Mouse (Mus musculus) forebrain, embryonic 12.5 days (tissue): ENCODE measurements around the gene Cops2. TPM values are rescaled to one million over a fixed set of nuclear protein-coding genes. Genes with fewer than 3 reads are reported as not detected.
A peak's percentile ranks its signal among the peaks of the same experiment; 100 is the strongest.

Source experiments
- ATAC-seq: fragments of 200-750 bp; cut with Nextera tagmentation; 2 replicates; pipeline ENCODE4 v1.8.0; 2017; ENCODE audit warnings: moderate TSS enrichment; ENCODE audit not compliant: low FRiP score
- H3K27ac ChIP-seq: fragments of 300-500 bp; sonication (generic); 2 replicates; pipeline ENCODE4 v1.5.1; 2016; ENCODE audit warnings: mild to moderate bottlenecking
- H3K27me3 ChIP-seq: fragments of 300-500 bp; sonication (generic); 2 replicates; pipeline ENCODE4 v1.6.1; 2016; ENCODE audit warnings: mild to moderate bottlenecking
- H3K36me3 ChIP-seq: fragments of 300-500 bp; sonication (generic); replicated peaks from 2 replicates; pipeline ENCODE4 v1.6.1; 2016; ENCODE audit warnings: mild to moderate bottlenecking
- H3K4me1 ChIP-seq: fragments of 300-500 bp; sonication (generic); 2 replicates; pipeline ENCODE4 v1.6.1; 2016
- H3K4me2 ChIP-seq: fragments of 300-500 bp; sonication (generic); 2 replicates; pipeline ENCODE4 v1.6.1; 2016; ENCODE audit warnings: mild to moderate bottlenecking, moderate library complexity
- H3K4me3 ChIP-seq: fragments of 300-500 bp; sonication (generic); replicated peaks from 2 replicates; pipeline ENCODE4 v1.5.1; 2016; ENCODE audit warnings: mild to moderate bottlenecking
- H3K9ac ChIP-seq: fragments of 300-500 bp; sonication (generic); 2 replicates; pipeline ENCODE4 v1.6.1; 2016; ENCODE audit warnings: mild to moderate bottlenecking
- H3K9me3 ChIP-seq: fragments of 300-500 bp; sonication (generic); 2 replicates; pipeline ENCODE4 v1.6.1; 2016
- WGBS: fragments of 180-500 bp; shearing (Covaris S2); methylation state at CpG from one replicate; pipeline ENCODE4 v1.1.7; 2016; 5-methylcytosine and 5-hydroxymethylcytosine counted together
- polyA plus RNA-seq: library from polyadenylated mRNA; unstranded; fragments of >200 nt; fragmentation: Nextera tagmentation; extraction: Ambion mirVana; gene quantifications from 2 replicates; pipeline ENCODE4 v1.2.1, GENCODE M21; 2016

Cops2 gene
- polyA plus RNA-seq, 1 experiment from 2014 or later, result 80.7 TPM

DNA sequence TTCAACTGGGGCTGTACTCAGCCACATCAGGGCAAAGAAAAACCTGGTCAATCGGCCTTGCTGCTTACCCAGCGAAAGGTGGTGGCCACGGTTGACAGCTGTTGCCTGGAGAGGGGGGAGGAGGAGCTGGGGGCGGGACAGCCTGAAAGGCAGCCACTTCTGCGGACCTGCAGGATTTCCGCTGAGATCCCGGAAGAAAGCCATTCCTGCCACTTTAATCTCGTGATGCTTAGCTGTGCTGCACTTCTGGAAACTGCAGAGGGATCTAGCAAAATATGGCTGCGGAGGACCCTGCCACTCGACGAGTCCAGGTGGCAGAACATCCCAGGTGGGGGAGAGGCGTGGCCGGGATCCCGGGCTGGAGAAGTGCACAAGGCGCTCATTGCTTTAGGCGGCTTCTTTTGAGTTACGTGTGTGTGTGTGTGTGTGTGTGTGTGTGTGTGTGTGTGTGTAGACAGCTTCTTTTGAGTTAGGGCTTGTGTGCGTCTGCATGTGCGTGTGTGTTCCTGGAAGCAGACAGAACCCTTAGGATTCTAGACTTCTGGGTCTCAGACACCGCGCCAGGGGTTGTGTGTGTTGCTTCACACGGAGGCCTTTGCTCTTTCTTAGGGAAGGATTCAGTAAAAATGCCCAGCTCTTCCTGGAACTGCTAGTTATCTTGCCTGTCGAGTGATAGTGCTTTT, 7.3 kb upstream of the Cops2 start:
- no peaks in the 10 kb centered on the region for H3K9me3 ChIP-seq
- H3K4me2 ChIP-seq, result peak overlapping the region; percentile 72
- peak overlapping the region; percentile 66 for H3K9ac ChIP-seq
- H3K4me1 ChIP-seq, result peaks cover 12% of the 10 kb centered on the region
- no peaks in the 10 kb centered on the region for H3K36me3 ChIP-seq
- peak; percentile 83 for ATAC-seq
- peak overlapping the region; percentile 49 for H3K4me3 ChIP-seq
- 10% methylated on average over 23 of the region's 23 CpGs for WGBS
- H3K27ac ChIP-seq, result peak overlapping the region; percentile 50; the same call in 1 of the 2 replicates
- no peaks in the 10 kb centered on the region for H3K27me3 ChIP-seq

GRCm38 (mm10) chr2:125865585-125865984, 6.6 kb upstream of the Cops2 start:
- ATAC-seq, result no peak
- H3K9ac ChIP-seq, result no peak overlapping the region
- no peak overlapping the region for H3K27ac ChIP-seq
- H3K36me3 ChIP-seq, result no peaks in the 10 kb centered on the region
- no peak overlapping the region for H3K4me3 ChIP-seq
- H3K4me2 ChIP-seq, result peak overlapping the region; percentile 72
- H3K4me1 ChIP-seq, result peaks cover 12% of the 10 kb centered on the region
- no peaks in the 10 kb centered on the region for H3K27me3 ChIP-seq
- H3K9me3 ChIP-seq, result no peaks in the 10 kb centered on the region

- H3K4me2 ChIP-seq, result no peak overlapping the region
- 93% methylated on average over 1 of the region's 1 CpGs for WGBS
- no peak overlapping the region for H3K4me3 ChIP-seq
- no peaks in the 10 kb centered on the region for H3K27me3 ChIP-seq
- H3K36me3 ChIP-seq, result no peaks in the 10 kb centered on the region
- peaks cover 12% of the 10 kb centered on the region for H3K4me1 ChIP-seq
- no peak for ATAC-seq
- no peak overlapping the region for H3K9ac ChIP-seq
- no peak overlapping the region for H3K27ac ChIP-seq
- no peaks in the 10 kb centered on the region for H3K9me3 ChIP-seq
These were observed 5.6 kb upstream of the Cops2 start for GRCm38 (mm10) chr2:125864551-125864950.

GRCm38 (mm10) chr2:125863799-125864198, 4.9 kb upstream of the Cops2 start:
- Histone ChIP-seq H3K9ac (no peak overlapping the region), H3K4me2 (no peak overlapping the region), H3K27me3 (no peaks in the 10 kb centered on the region), H3K9me3 (no peaks in the 10 kb centered on the region), H3K4me3 (no peak overlapping the region), H3K27ac (no peak overlapping the region), H3K4me1 (peaks cover 12% of the 10 kb centered on the region), H3K36me3 (no peaks in the 10 kb centered on the region)
- ATAC-seq, result no peak
- WGBS, result 88% methylated on average over 3 of the region's 3 CpGs

DNA sequence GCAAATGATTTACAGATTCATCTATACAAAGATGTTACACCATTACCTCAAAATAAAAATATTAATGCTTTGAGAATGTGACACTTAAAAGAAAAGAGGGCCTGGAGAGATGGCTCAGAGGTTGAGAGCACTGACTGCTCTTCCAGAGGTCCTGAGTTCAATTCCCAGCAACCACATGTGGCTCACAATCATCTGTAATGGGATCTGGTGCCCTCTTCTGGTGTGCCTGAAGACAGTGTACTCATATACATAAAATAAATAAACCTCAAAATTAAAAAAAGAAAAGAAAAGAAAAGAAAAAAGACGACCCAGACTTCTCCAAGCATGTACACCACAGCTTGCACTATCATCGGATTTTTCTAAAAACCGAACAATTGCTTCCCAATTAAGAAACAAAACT, 1.2 kb downstream of the Cops2 start:
- H3K9ac ChIP-seq, result peak overlapping the region; percentile 99

GRCm38 (mm10) chr2:125851237-125851636, 7.7 kb downstream of the Cops2 start:
- no peaks in the 10 kb centered on the region for H3K9me3 ChIP-seq
- H3K27ac ChIP-seq, result no peak overlapping the region
- peaks cover 17% of the 10 kb centered on the region for H3K36me3 ChIP-seq
- ATAC-seq, result no peak
- no peak overlapping the region for H3K4me2 ChIP-seq
- no peaks in the 10 kb centered on the region for H3K27me3 ChIP-seq
- WGBS, result 79% methylated on average over 2 of the region's 2 CpGs
- H3K9ac ChIP-seq, result no peak overlapping the region
- H3K4me1 ChIP-seq, result no peaks in the 10 kb centered on the region; the same call in 1 of the 2 replicates
- no peak overlapping the region for H3K4me3 ChIP-seq

More for the DNA sequence above, 1.2 kb downstream of the Cops2 start:
- H3K4me1 ChIP-seq, result peaks cover 8% of the 10 kb centered on the region; the same call in 1 of the 2 replicates
- H3K4me2 ChIP-seq, result peak overlapping the region; percentile 67
- 55% methylated on average over 3 of the region's 3 CpGs for WGBS
- no peaks in the 10 kb centered on the region for H3K27me3 ChIP-seq
- H3K9me3 ChIP-seq, result no peaks in the 10 kb centered on the region
- no peak overlapping the region for H3K27ac ChIP-seq
- ATAC-seq, result no peak
- no peaks in the 10 kb centered on the region for H3K36me3 ChIP-seq
- peak overlapping the region; percentile 100 for H3K4me3 ChIP-seq

DNA sequence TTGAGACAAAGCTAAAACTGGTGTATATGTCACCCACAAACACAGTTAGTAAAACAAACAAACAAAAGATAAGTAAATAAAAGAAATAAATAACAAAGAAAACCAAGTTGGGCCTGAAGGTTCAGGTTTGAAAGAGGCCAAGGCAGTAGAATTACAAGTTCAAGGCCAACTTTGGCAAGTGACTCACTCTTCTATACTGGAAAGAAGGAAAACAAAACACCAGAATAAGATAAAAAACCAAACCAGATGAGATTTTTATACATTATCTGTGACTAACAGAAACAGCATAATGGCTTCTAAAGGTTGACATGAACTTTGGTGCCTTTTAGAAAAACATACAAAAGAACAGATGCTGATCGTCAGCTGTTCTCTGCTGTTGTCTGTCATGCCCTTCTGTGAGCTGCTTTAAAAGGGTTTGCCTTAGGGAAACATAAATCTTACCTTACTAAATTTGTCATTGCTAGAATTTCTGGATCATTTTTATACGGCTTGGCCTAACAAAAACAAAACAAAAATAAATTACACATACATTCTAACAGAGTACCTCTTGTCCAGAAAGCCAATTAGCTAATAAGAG, 20.1 kb downstream of the Cops2 start:
- Histone ChIP-seq H3K9me3 (no peaks in the 10 kb centered on the region), H3K4me1 (no peaks in the 10 kb centered on the region), H3K27me3 (no peaks in the 10 kb centered on the region), H3K27ac (no peak overlapping the region), H3K36me3 (peaks cover 64% of the 10 kb centered on the region), H3K4me3 (no peak overlapping the region), H3K9ac (no peak overlapping the region), H3K4me2 (no peak overlapping the region)
- WGBS, result 88% methylated on average over 2 of the region's 2 CpGs
- no peak for ATAC-seq

DNA sequence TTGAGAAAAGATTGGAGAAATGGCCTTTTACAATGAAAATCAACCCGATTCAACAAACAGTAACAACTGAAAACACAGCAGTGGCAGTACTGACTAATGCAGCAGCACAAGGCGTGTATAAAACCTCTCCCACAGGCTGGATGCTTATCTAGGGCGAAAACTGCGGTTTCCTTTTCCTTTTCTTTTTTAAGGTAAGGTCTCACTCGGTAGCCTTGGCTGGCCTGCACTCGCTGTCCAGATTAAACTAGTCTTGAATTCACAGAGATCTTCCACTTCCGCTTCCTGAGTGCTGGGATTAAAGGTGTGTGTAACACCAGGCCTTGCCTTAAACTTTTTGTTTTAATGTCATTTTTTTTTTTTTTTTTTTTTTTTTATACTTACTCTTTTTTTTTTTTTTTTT, 20.8 kb downstream of the Cops2 start:
- Histone ChIP-seq H3K27me3 (no peaks in the 10 kb centered on the region), H3K4me3 (no peak overlapping the region), H3K27ac (no peak overlapping the region), H3K4me1 (no peaks in the 10 kb centered on the region), H3K4me2 (no peak overlapping the region), H3K9ac (no peak overlapping the region), H3K9me3 (no peaks in the 10 kb centered on the region), H3K36me3 (peaks cover 66% of the 10 kb centered on the region)
- no peak for ATAC-seq
- 95% methylated on average over 7 of the region's 7 CpGs for WGBS

DNA sequence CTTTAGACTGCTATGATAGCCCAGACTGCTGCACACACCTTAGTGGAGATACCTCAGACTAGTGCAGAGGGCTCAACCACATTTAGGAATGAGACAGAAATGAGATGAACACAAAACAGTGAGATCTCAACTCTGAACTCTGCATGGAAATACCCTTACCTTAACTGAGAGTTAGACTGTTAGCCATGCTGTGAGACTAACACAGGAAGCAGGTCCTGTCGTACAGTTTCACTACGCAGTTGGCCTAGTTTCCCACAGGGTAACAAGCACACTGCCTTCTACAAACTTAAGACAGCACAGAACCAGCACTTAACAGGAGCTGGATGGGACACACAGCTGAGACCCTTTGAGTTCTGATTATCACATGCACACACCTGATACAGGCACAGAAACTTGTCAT, 29.0 kb downstream of the Cops2 start:
- WGBS, result 88% methylated on average over 2 of the region's 2 CpGs
- Histone ChIP-seq H3K36me3 (peaks cover 40% of the 10 kb centered on the region), H3K4me1 (no peaks in the 10 kb centered on the region), H3K9me3 (no peaks in the 10 kb centered on the region), H3K9ac (no peak overlapping the region), H3K27me3 (no peaks in the 10 kb centered on the region), H3K4me3 (no peak overlapping the region), H3K27ac (no peak overlapping the region), H3K4me2 (no peak overlapping the region)
- no peak for ATAC-seq

DNA sequence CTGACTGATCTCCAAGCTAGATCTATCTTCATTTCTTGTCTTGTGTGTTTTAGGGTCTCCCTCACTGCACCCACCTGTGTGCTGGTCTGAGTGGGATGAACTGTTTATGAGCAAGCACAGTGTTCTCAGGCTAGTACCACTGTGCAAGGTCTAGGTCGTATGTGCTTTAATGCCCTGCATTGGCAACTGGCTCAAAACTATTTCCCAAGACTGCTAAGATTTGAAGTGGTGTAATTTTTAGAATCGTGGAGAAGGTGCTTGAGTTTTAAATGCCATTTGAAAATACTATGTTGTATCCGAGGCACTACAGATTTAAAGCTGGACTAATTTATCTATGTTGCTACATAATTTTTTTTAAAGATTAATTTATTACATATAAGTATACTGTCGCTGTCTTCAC, 31.0 kb downstream of the Cops2 start:
- H3K9me3 ChIP-seq, result no peaks in the 10 kb centered on the region
- no peak overlapping the region for H3K4me2 ChIP-seq
- no peak overlapping the region for H3K4me3 ChIP-seq
- peaks cover 23% of the 10 kb centered on the region for H3K36me3 ChIP-seq
- no peaks in the 10 kb centered on the region for H3K4me1 ChIP-seq
- no peaks in the 10 kb centered on the region for H3K27me3 ChIP-seq
- H3K27ac ChIP-seq, result no peak overlapping the region
- H3K9ac ChIP-seq, result no peak overlapping the region
- no peak for ATAC-seq
- 90% methylated on average over 4 of the region's 4 CpGs for WGBS

GRCm38 (mm10) chr2:125826201-125826600, 32.7 kb downstream of the Cops2 start:
- no peak overlapping the region for H3K27ac ChIP-seq
- H3K9me3 ChIP-seq, result no peaks in the 10 kb centered on the region
- H3K4me2 ChIP-seq, result no peak overlapping the region
- WGBS, result 34% methylated on average over 4 of the region's 4 CpGs
- H3K9ac ChIP-seq, result no peak overlapping the region
- no peak overlapping the region for H3K4me3 ChIP-seq
- ATAC-seq, result no peak
- H3K36me3 ChIP-seq, result peaks cover 8% of the 10 kb centered on the region
- no peaks in the 10 kb centered on the region; the same call in 1 of the 2 replicates for H3K4me1 ChIP-seq
- H3K27me3 ChIP-seq, result no peaks in the 10 kb centered on the region

DNA sequence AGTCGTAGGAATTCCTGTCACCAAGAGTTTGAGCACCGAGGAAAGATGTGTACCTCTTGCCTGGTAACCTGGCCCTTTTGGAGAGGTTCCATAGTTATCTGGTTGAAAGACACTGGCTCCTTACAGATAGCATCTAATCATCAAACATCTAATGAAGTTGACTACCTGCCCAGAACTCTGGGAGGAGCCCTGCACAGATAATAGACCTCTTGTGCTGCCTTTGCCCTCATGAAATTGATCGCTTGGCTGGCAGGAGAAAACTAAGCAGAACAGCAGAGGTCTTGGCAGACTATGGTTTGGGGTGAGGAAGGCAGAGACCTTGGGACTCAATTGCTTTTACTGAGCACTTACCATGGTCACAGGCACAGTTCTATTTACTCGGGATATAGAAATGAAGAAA, 38.5 kb downstream of the Cops2 start:
- no peaks in the 10 kb centered on the region for H3K9me3 ChIP-seq
- WGBS, result 91% methylated on average over 4 of the region's 4 CpGs
- H3K36me3 ChIP-seq, result no peaks in the 10 kb centered on the region
- H3K4me3 ChIP-seq, result no peak overlapping the region
- H3K9ac ChIP-seq, result no peak overlapping the region
- ATAC-seq, result no peak
- H3K27ac ChIP-seq, result no peak overlapping the region
- H3K27me3 ChIP-seq, result no peaks in the 10 kb centered on the region
- H3K4me1 ChIP-seq, result no peaks in the 10 kb centered on the region; the same call in 1 of the 2 replicates
- H3K4me2 ChIP-seq, result no peak overlapping the region

DNA sequence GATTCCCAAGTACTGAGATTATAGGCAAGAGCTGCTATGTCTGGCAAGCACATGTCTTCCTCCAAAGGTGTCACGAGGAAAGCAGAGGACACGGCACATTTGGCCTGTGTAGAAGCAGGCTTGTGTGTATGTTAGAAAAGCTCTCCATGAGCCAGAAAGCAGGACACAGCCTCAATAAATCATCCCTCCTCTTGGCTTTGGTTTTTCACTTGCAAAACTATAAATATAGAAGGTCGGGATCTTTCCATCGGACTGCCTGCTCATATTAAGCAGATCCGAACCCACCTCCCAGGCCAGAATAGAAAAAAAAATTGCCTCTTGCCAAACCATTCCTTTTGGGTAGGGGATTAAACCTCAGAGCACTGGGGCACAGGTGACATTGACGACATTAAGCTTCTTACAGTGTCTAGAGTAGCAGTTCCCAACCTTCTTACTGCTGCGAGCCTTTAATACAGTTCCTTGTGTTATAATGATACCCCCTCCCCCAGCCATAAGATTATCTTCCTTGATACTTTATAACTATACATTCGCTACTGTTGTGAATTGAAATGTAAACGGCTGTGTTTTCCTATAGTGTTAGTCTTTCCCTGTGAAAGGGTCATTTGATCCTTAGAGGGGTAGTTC, 44.9 kb downstream of the Cops2 start:
- no peak overlapping the region for H3K27ac ChIP-seq
- no peak overlapping the region for H3K4me3 ChIP-seq
- H3K36me3 ChIP-seq, result no peaks in the 10 kb centered on the region
- H3K9me3 ChIP-seq, result no peaks in the 10 kb centered on the region
- no peaks in the 10 kb centered on the region for H3K27me3 ChIP-seq
- H3K9ac ChIP-seq, result no peak overlapping the region
- WGBS, result 76% methylated on average over 9 of the region's 9 CpGs
- H3K4me1 ChIP-seq, result no peaks in the 10 kb centered on the region
- ATAC-seq, result no peak
- no peak overlapping the region for H3K4me2 ChIP-seq
